Mouse (Mus musculus) ovary, adult 18-20 months (tissue): ENCODE data around the gene Thsd1.
A peak's percentile ranks its signal among the peaks of the same experiment; 100 is the strongest.

Experiments used
- DNase-seq: peaks from one replicate; pipeline ENCODE4 v3.0.0; 2022; ENCODE audit warnings: low spot score, mixed read lengths

Gene Thsd1

DNA sequence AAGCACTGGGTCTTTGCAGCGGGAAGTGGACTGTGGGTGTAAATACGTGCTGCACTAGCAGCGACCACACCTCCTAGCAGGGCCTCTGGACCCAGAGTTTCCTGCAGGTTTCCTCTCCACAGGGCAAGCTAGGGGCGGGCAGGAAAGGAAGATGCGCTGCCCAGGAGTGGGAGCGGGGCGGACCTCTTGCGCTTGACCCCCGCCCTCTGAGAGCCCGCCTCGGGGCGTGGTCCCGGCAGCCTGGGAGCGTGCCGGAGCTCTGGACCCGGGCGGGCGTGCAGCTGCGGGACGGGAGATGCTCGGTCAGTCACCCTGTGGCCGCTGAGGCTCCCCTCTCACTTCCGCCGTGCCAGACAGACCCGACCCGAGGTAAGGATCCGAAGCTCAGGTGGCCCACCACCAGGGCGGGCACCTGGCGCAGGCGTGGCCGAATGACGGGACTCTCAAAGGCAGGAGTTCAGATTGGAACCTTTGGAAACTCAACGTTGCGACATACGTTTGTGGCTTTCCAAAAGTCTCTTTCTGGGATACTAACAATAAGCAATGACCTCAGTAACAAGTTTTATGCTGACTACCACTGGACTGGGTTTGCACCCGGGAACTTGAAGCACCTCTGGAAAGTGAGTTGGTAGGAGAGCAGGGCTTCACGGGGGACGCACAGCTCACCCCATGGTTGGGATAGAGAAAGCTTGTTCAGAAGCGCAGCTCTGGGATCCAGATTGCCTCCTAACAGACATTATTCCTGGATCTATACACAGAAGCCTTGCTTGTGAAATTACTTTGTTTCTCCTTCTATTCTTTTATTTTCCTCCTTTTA lies at the start of gene Thsd1:
Thsd1 (plus strand) TSS at position 253 of the 817 bp plus-strand sequence.
- DNase-seq = peak; percentile 33

- DNase-seq = no peak
Observed at GRCm38 (mm10) chr8:22184884-22185283, 42.2 kb upstream of the Thsd1 start.

- peak; percentile 81 for DNase-seq
Observed at GRCm38 (mm10) chr8:22185431-22186397, 41.4 kb upstream of the Thsd1 start, which contains the start of gene Ckap2. Ckap2 (minus strand) TSS chr8:22185819.

DNA sequence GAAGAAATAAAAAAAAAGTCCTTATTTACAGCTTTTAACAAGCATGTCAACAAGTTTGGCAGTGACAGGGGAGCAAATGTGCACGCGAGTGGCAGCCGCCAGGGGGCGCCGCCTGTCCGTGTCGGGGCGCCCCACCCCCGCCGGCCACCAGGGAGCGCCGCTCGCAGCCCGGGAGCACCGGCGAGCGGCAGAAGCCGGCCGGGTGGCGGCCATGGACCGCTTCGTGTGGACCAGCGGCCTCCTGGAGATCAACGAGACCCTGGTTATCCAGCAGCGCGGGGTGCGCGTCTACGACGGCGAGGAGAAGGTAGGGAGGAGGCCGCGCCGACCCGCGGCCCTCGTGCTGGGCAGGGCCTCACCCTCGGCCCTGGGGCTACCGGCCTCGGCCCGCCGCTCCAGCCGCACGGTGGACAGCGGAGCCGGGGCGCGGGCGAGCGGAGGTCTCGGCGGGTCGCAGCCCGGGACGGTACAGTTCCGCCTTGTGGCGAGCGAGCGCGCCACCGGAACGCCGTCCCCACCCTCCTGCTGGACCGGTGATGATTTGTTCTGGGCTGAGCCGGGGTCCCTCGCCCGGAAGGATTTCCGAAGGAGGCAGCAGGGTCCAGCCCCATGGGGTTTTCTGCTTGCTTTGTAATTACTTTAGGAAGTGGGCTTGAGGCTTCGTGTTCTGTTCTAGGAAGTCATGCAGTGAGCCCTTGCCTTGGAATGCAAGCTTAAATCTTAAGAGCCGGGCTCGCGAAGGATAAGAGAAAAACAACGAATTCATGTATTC lies 34.3 kb upstream of the Thsd1 start, which contains the start of gene Vps36:
Vps36 (plus strand) TSS at position 150 of the 772 bp plus-strand sequence.
- DNase-seq = peak; percentile 76

- no peak for DNase-seq
Observed at GRCm38 (mm10) chr8:22193432-22194010, 33.6 kb upstream of the Thsd1 start.

- no peak for DNase-seq
Observed at GRCm38 (mm10) chr8:22197914-22198313, 29.2 kb upstream of the Thsd1 start.

- no peak for DNase-seq
Observed at GRCm38 (mm10) chr8:22199481-22199880, 27.6 kb upstream of the Thsd1 start.

GRCm38 (mm10) chr8:22207535-22207934 lies 19.6 kb upstream of the Thsd1 start:
- no peak for DNase-seq

DNA sequence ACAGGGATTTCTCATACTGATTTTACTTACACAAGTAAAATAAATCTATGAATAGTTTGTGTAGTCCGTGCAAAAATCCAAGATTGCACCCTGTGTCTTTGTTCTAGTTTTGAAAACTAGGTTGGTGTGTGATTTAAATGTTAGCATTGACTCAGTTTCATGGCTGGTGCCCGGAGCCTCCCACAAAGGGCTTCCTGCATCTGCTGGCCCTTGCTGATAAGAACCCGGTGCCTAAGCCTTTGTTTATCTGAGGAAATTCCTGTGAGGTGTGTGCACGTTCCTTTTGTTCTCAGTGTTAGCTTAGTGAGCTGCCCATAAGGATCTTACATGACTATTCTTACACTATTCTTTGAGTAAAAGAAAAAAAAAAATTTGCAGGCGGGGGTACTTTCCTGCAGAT lies 18.1 kb upstream of the Thsd1 start:
- DNase-seq = no peak

DNA sequence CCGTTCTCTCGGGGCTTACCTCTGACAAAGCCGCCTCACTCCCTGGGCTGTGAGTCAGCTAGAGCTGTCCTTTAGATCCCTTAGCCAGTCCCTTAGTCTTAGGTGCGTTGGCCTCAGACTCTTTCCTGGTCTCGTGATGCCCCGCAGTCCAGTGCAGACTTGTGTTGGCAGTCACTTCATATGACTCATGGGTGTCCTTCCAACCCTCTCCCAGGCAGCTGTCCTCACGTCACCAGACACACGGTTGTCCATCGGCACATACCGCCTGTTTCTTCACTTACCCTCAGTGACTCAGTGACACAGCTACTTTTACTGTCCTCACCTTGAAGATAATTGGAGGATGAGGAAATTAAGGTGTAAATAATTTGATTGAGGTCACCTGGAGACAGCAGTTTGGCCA lies 12.3 kb upstream of the Thsd1 start:
- DNase-seq = no peak

DNA sequence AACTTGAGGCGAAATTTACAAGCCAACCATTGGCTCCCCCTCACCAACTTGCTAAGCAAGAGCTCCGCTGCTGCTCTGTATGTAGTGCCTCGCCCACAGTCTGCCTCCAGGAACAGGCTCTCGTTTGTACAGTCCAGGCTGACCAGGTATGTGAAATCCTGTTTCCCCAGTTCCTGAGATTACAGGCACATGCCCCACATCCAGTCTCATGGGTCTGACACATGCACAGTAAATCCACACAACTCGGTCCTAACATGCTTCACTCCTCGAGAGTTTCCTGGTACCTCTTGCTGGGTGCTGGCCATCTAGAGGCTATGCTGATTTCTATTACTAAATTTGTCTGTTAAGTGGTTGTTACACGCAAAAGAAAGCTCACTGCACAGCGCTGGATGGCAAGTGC lies 752 bp upstream of the Thsd1 start:
- DNase-seq = no peak

DNA sequence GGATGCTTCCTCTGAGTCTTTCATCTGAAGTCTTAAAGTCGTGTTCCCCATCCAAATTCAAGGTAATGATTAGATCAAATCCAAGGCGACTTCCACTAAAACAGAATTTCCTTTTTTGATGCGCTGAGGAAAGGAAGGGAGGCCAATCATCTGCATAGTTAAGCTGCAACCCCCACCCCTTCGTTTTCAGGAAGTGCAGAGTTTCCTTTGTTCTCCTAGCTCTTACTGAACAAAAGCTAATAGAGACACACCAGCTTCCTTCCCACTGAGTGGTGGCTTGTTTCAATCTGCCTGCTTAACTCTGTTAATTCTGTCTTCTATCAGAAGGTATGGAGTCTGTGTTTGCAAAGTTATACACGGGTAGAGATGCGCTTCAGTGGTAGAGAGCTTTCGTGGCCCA lies 1.5 kb downstream of the Thsd1 start:
- DNase-seq = no peak

GRCm38 (mm10) chr8:22242986-22243385 lies 15.9 kb downstream of the Thsd1 start:
- no peak for DNase-seq

DNA sequence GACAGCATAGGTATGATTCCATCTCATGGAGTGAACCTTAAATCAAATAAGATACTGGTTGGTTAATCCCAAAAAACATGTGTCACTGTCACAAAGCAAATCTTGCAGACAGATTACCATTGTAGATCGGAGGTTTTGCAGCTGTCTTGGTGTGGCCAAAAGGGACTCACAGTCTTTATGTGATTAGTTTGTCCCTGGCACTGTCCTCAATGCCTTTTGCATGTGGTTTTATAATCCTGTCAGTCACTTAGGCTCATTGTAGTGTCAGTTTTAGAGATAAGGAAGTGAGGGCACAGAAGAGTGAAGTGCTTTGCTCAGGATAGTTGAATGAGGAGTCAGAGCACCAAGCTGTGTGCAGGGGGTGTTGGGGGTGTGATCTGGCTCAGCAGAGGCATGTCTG lies 18.6 kb downstream of the Thsd1 start:
- no peak for DNase-seq

DNA sequence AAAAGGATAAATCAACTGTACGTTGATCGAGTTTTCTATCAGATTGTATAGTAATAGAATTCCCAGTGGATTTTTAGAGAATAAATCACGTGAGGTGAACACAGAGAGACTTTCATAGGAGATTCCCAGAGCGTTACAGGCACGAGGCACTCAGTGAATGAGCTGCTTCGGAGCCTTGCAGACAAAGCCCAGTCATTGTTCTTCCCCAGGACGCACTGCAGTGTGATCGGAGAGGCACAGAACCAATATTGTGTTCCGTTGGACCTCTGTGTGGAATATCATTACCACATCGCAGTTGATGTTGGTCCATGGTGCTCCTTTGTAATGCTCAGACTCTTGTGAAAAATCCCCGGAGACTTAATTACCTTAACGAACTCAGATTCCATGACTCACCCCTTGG lies 20.8 kb downstream of the Thsd1 start:
- DNase-seq = no peak

GRCm38 (mm10) chr8:22249080-22249479 lies 22.0 kb downstream of the Thsd1 start:
- DNase-seq = no peak

DNA sequence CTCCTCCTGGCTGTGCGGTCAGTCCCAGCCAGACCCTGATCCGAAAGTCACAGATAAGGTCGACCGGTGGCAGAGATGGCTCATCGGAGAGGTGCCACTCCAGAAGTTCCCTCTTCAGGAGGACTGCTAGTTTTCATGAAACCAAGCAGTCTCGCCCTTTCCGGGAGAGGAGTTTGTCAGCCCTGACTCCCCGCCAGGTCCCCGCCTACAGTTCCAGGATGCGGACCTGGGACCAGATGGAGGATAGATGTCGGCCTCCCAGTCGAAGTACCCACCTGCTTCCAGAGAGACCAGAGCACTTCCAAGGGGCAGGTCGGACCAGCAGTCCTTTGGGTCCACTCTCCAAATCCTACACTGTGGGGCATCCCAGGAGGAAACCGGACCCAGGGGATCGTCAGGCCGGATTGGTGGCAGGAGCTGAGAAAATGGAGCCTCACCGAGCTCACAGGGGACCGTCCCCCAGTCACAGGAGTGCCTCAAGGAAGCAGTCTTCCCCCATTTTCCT lies 31.9 kb downstream of the Thsd1 start:
- no peak for DNase-seq

GRCm38 (mm10) chr8:22259531-22259930 lies 32.4 kb downstream of the Thsd1 start:
- no peak for DNase-seq

- no peak for DNase-seq
Observed at GRCm38 (mm10) chr8:22260091-22260722, 33.1 kb downstream of the Thsd1 start.

- DNase-seq = no peak
Observed at GRCm38 (mm10) chr8:22262267-22262666, 35.2 kb downstream of the Thsd1 start.

GRCm38 (mm10) chr8:22264292-22264691 lies 37.2 kb downstream of the Thsd1 start:
- DNase-seq = no peak
